Mouse (Mus musculus): ENCODE measurements around the gene Ugt1a7c.

The Ugt1a7c gene

GRCm38 (mm10) chr1:88248658-88249057, 153.8 kb downstream of the Ugt1a7c start:
- in situ Hi-C loops (cut with MboI; ENCODE audit: low pct_unique_long_range_greater_than_20kb in 1 of 2, low sequenced_read_pairs in 2 of 2, unreplicated experiment in 1 of 2): no loop called here

GRCm38 (mm10) chr1:88249596-88249995, 154.7 kb downstream of the Ugt1a7c start:
- in situ Hi-C loops (cut with MboI; ENCODE audit: low pct_unique_long_range_greater_than_20kb in 1 of 2, low sequenced_read_pairs in 2 of 2, unreplicated experiment in 1 of 2): no loop called here

GRCm38 (mm10) chr1:88250023-88250422, 155.2 kb downstream of the Ugt1a7c start:
- in situ Hi-C loops (cut with MboI; ENCODE audit: low pct_unique_long_range_greater_than_20kb in 1 of 2, low sequenced_read_pairs in 2 of 2, unreplicated experiment in 1 of 2): no loop called here

GRCm38 (mm10) chr1:88253106-88253505, 158.2 kb downstream of the Ugt1a7c start:
- in situ Hi-C loops (cut with MboI; ENCODE audit: low pct_unique_long_range_greater_than_20kb in 1 of 2, low sequenced_read_pairs in 2 of 2, unreplicated experiment in 1 of 2): no loop called here

- in situ Hi-C loops (cut with MboI; ENCODE audit: low pct_unique_long_range_greater_than_20kb in 1 of 2, low sequenced_read_pairs in 2 of 2, unreplicated experiment in 1 of 2): no loop called here
Measured at GRCm38 (mm10) chr1:88253540-88253939, 158.7 kb downstream of the Ugt1a7c start.

- in situ Hi-C loops (cut with MboI; ENCODE audit: low pct_unique_long_range_greater_than_20kb in 1 of 2, low sequenced_read_pairs in 2 of 2, unreplicated experiment in 1 of 2): no loop called here
Measured at GRCm38 (mm10) chr1:88254793-88255465, 160.1 kb downstream of the Ugt1a7c start.

GRCm38 (mm10) chr1:88255466-88255857, 160.6 kb downstream of the Ugt1a7c start:
- in situ Hi-C loops (cut with MboI; ENCODE audit: low pct_unique_long_range_greater_than_20kb in 1 of 2, low sequenced_read_pairs in 2 of 2, unreplicated experiment in 1 of 2): no loop called here

GRCm38 (mm10) chr1:88255989-88256754, 161.3 kb downstream of the Ugt1a7c start:
- in situ Hi-C loops (cut with MboI; ENCODE audit: low pct_unique_long_range_greater_than_20kb in 1 of 2, low sequenced_read_pairs in 2 of 2, unreplicated experiment in 1 of 2): no loop called here

GRCm38 (mm10) chr1:88256886-88257663, 162.2 kb downstream of the Ugt1a7c start:
- in situ Hi-C loops (cut with MboI; ENCODE audit: low pct_unique_long_range_greater_than_20kb in 1 of 2, low sequenced_read_pairs in 2 of 2, unreplicated experiment in 1 of 2): no loop called here

- in situ Hi-C loops (cut with MboI; ENCODE audit: low pct_unique_long_range_greater_than_20kb in 1 of 2, low sequenced_read_pairs in 2 of 2, unreplicated experiment in 1 of 2): no loop called here
Measured at GRCm38 (mm10) chr1:88257681-88258080, 162.8 kb downstream of the Ugt1a7c start.

GRCm38 (mm10) chr1:88258361-88258760, 163.5 kb downstream of the Ugt1a7c start:
- in situ Hi-C loops (cut with MboI; ENCODE audit: low pct_unique_long_range_greater_than_20kb in 1 of 2, low sequenced_read_pairs in 2 of 2, unreplicated experiment in 1 of 2): no loop called here

- in situ Hi-C loops (cut with MboI; ENCODE audit: low pct_unique_long_range_greater_than_20kb in 1 of 2, low sequenced_read_pairs in 2 of 2, unreplicated experiment in 1 of 2): no loop called here
Measured at GRCm38 (mm10) chr1:88258881-88259642, 164.2 kb downstream of the Ugt1a7c start.

GRCm38 (mm10) chr1:88259643-88260024, 164.8 kb downstream of the Ugt1a7c start:
- in situ Hi-C loops (cut with MboI; ENCODE audit: low pct_unique_long_range_greater_than_20kb in 1 of 2, low sequenced_read_pairs in 2 of 2, unreplicated experiment in 1 of 2): no loop called here

GRCm38 (mm10) chr1:88260114-88260513, 165.3 kb downstream of the Ugt1a7c start:
- in situ Hi-C loops (cut with MboI; ENCODE audit: low pct_unique_long_range_greater_than_20kb in 1 of 2, low sequenced_read_pairs in 2 of 2, unreplicated experiment in 1 of 2): no loop called here

- in situ Hi-C loops (cut with MboI; ENCODE audit: low pct_unique_long_range_greater_than_20kb in 1 of 2, low sequenced_read_pairs in 2 of 2, unreplicated experiment in 1 of 2): no loop called here
Measured at GRCm38 (mm10) chr1:88260604-88261377, 165.9 kb downstream of the Ugt1a7c start.

- in situ Hi-C loops (cut with MboI; ENCODE audit: low pct_unique_long_range_greater_than_20kb in 1 of 2, low sequenced_read_pairs in 2 of 2, unreplicated experiment in 1 of 2): no loop called here
Measured at GRCm38 (mm10) chr1:88261706-88262105, 166.8 kb downstream of the Ugt1a7c start.

- in situ Hi-C loops (cut with MboI; ENCODE audit: low pct_unique_long_range_greater_than_20kb in 1 of 2, low sequenced_read_pairs in 2 of 2, unreplicated experiment in 1 of 2): no loop called here
Measured at GRCm38 (mm10) chr1:88262255-88262654, 167.4 kb downstream of the Ugt1a7c start.

GRCm38 (mm10) chr1:88262961-88263360, 168.1 kb downstream of the Ugt1a7c start:
- in situ Hi-C loops (cut with MboI; ENCODE audit: low pct_unique_long_range_greater_than_20kb in 1 of 2, low sequenced_read_pairs in 2 of 2, unreplicated experiment in 1 of 2): no loop called here
